Mouse (Mus musculus) heart, embryonic 15.5 days (tissue): ENCODE measurements around the gene Mblac2. TPM values are rescaled to one million over a fixed set of nuclear protein-coding genes. Genes with fewer than 3 reads are reported as not detected.

Source experiments
- ATAC-seq: fragments of 200-750 bp; cut with Nextera tagmentation; replicated peaks from 2 replicates; pipeline ENCODE4 v1.8.0; 2017; ENCODE audit warnings: low read depth, moderate TSS enrichment; ENCODE audit not compliant: insufficient number of reproducible peaks, insufficient read depth, low FRiP score
- H3K27ac ChIP-seq: fragments of 300-500 bp; sonication (generic); 2 replicates; pipeline ENCODE4 v1.5.1; 2015; ENCODE audit warnings: mild to moderate bottlenecking, inconsistent platforms
- H3K27me3 ChIP-seq: fragments of 300-500 bp; sonication (generic); 2 replicates; pipeline ENCODE4 v1.6.1; 2015; ENCODE audit warnings: inconsistent platforms
- H3K36me3 ChIP-seq: fragments of 300-500 bp; sonication (generic); 2 replicates; pipeline ENCODE4 v1.6.1; 2015; ENCODE audit warnings: mild to moderate bottlenecking, inconsistent platforms
- H3K4me1 ChIP-seq: fragments of 300-500 bp; sonication (generic); replicated peaks from 2 replicates; pipeline ENCODE4 v1.6.1; 2015; ENCODE audit warnings: inconsistent platforms
- H3K4me2 ChIP-seq: fragments of 300-500 bp; sonication (generic); 2 replicates; pipeline ENCODE4 v1.6.1; 2015; ENCODE audit warnings: inconsistent platforms, mild to moderate bottlenecking, moderate library complexity
- H3K4me3 ChIP-seq: fragments of 300-500 bp; sonication (generic); 2 replicates; pipeline ENCODE4 v1.5.1; 2015; ENCODE audit warnings: mild to moderate bottlenecking, inconsistent platforms
- H3K9ac ChIP-seq: fragments of 300-500 bp; sonication (generic); 2 replicates; pipeline ENCODE4 v1.6.1; 2015; ENCODE audit warnings: mild to moderate bottlenecking, inconsistent platforms
- H3K9me3 ChIP-seq: fragments of 300-500 bp; sonication (generic); replicated peaks from 2 replicates; pipeline ENCODE4 v1.6.1; 2016; ENCODE audit warnings: inconsistent platforms
- WGBS: fragments of 180-500 bp; shearing (Covaris S2); methylation state at CpG from one replicate; pipeline ENCODE4 v1.1.7; 2015; ENCODE audit warnings: mixed read lengths; 5-methylcytosine and 5-hydroxymethylcytosine counted together
- polyA plus RNA-seq: library from polyadenylated mRNA; unstranded; fragments of >200 nt; fragmentation: Nextera tagmentation; extraction: Ambion mirVana; gene quantifications from 2 replicates; pipeline ENCODE4 v1.2.1, GENCODE M21; 2015

Gene Mblac2
- 6.6 and 8.6 TPM in 2 replicates for polyA plus RNA-seq

- H3K27ac ChIP-seq, result peak within 1 kb of the TSS; percentile 93
- H3K4me1 ChIP-seq, result peaks cover 19% of the 10 kb centered on the region
- H3K4me3 ChIP-seq, result peak within 1 kb of the TSS; percentile 85
- H3K36me3 ChIP-seq, result no peaks in the 10 kb centered on the region
- H3K4me2 ChIP-seq, result peak within 1 kb of the TSS; percentile 99
- H3K9me3 ChIP-seq, result no peaks in the 10 kb centered on the region
- no peaks in the 10 kb centered on the region for H3K27me3 ChIP-seq
- under 1% methylated on average over 61 of the region's 61 CpGs for WGBS
- peak; percentile 94 for ATAC-seq
- peak within 1 kb of the TSS; percentile 80 for H3K9ac ChIP-seq
Observed at GRCm38 (mm10) chr13:81710775-81711545, at the start of gene Mblac2, which contains the start of gene Polr3g. Gene Mblac2 (plus strand): TSS chr13:81711341. Gene Polr3g (minus strand): TSS chr13:81711013.

DNA sequence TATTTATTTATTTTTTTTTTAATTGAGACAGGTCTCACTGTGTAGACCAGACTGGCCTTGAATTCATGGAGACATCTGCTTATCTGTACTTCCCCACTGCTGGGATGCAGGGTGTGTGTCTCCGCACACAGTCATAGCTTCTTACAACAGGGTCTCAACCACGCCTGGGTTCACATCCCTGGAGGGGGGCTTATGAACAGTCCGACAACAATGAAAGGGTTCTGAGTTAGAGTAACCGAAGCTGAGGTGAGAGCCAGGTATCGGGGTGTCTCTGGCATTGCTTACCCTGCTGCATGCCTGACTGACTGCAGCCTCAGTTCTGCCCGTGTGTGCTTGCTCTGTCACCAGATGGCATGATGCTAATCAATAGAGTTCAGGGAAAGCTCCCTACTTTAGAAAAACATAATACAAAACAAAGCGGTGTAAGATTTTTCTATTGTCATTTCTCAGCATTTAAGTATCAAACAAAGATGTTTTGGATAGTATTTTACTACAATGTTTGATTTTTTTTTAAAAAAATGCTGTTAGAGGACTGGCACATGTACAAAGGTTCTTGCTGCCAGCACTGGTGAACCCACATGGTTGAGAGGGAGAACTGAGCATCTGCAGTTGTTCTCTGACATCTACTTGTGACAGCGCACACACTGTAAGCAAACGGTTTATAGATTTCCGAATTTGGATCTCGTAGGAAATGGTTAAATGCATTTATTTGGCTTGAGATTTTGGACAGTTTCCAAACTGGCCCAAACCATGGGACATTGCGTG is 47.4 kb upstream of the Mblac2 start:
- Histone ChIP-seq H3K36me3 (peaks cover 39% of the 10 kb centered on the region), H3K9ac (no peak overlapping the region), H3K4me3 (no peak overlapping the region), H3K9me3 (no peaks in the 10 kb centered on the region), H3K27ac (no peak overlapping the region), H3K4me1 (peaks cover 12% of the 10 kb centered on the region), H3K4me2 (no peak overlapping the region), H3K27me3 (no peaks in the 10 kb centered on the region)
- WGBS, result 79% methylated on average over 12 of the region's 12 CpGs
- ATAC-seq, result no peak

DNA sequence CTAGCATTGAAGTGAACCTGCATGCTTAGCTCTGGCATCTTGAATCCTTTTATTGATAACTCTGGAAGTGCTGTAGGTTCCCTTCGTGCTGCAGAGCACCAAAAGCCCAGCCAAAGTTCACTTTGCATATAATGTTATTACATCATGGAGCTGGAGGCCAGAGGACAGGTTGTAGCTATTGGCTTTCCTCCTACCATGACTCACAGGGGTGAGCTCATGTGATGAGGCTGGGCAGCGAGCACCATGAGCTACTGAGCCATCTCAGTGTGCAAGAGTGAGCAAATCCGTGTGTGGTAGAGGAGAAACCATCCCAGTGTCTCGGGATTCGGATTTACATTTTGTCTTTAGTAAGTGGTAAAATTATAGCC is 46.8 kb upstream of the Mblac2 start:
- WGBS, result 73% methylated on average over 5 of the region's 5 CpGs
- no peak overlapping the region for H3K27ac ChIP-seq
- no peaks in the 10 kb centered on the region for H3K27me3 ChIP-seq
- no peak overlapping the region for H3K4me2 ChIP-seq
- H3K9ac ChIP-seq, result no peak overlapping the region
- H3K9me3 ChIP-seq, result no peaks in the 10 kb centered on the region
- peaks cover 45% of the 10 kb centered on the region for H3K36me3 ChIP-seq
- ATAC-seq, result no peak
- H3K4me3 ChIP-seq, result no peak overlapping the region
- H3K4me1 ChIP-seq, result peaks cover 8% of the 10 kb centered on the region; the same call in 1 of the 2 replicates

DNA sequence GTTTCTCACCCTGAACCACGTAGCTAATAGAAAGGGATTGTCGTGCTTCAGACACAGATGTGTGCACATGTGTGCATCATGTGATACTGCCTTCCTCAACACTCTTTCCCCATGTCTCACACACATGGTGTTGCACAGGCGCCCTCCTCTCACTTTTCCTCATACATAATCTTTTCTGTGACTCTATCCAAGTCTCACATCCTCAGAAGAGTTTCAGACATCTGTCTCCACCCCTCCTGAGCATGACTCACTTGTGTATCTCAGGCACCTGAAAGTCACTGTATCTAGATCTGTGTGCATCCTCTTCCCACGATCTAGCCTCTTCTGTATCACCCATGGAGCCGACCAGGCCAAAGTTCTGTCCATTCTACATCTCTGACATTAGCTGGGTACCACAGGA is 43.4 kb upstream of the Mblac2 start:
- no peaks in the 10 kb centered on the region for H3K9me3 ChIP-seq
- H3K4me1 ChIP-seq, result peaks cover 5% of the 10 kb centered on the region; the same call in 1 of the 2 replicates
- H3K4me3 ChIP-seq, result no peak overlapping the region
- H3K9ac ChIP-seq, result no peak overlapping the region
- 88% methylated on average over 5 of the region's 5 CpGs for WGBS
- H3K4me2 ChIP-seq, result no peak overlapping the region
- H3K27ac ChIP-seq, result no peak overlapping the region
- H3K27me3 ChIP-seq, result no peaks in the 10 kb centered on the region
- ATAC-seq, result no peak
- peaks cover 55% of the 10 kb centered on the region for H3K36me3 ChIP-seq

GRCm38 (mm10) chr13:81675333-81675732 is 35.8 kb upstream of the Mblac2 start:
- Histone ChIP-seq H3K4me3 (no peak overlapping the region), H3K27ac (no peak overlapping the region), H3K4me2 (no peak overlapping the region), H3K4me1 (no peaks in the 10 kb centered on the region), H3K9ac (no peak overlapping the region), H3K27me3 (no peaks in the 10 kb centered on the region), H3K36me3 (peaks cover 29% of the 10 kb centered on the region), H3K9me3 (no peaks in the 10 kb centered on the region)
- 74% methylated on average over 8 of the region's 8 CpGs for WGBS
- no peak for ATAC-seq

GRCm38 (mm10) chr13:81683107-81683506 is 28.0 kb upstream of the Mblac2 start:
- 87% methylated on average over 3 of the region's 3 CpGs for WGBS
- H3K9me3 ChIP-seq, result no peaks in the 10 kb centered on the region

DNA sequence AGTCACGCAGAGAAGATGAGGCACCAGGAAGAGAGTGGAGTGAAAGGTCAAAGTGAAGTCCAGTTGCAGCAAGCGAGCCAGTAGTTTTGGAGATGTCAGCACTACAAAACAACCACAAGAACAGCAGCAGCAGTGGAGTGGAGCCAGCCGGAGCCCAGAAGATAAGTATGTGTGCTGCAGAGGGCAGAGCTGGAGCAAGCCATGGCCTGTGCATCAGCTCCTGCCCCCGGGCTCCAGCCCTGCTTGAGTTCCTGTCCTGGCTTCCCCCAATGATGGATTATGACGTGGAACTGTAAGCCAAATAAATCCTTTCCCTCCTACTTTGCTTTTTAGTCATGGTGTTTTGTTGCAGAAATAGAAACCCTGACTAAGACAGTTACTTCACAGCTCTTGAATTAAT is 26.9 kb upstream of the Mblac2 start:
- ATAC-seq, result no peak
- 0 out of 2 replicates have a peak, but pooled peaks cover 2% of the 10 kb centered on the region for H3K36me3 ChIP-seq
- WGBS, result 56% methylated on average over 5 of the region's 5 CpGs

More at GRCm38 (mm10) chr13:81683107-81683506, 28.0 kb upstream of the Mblac2 start:
- H3K27me3 ChIP-seq, result no peaks in the 10 kb centered on the region
- H3K9ac ChIP-seq, result no peak overlapping the region
- ATAC-seq, result no peak
- no peak overlapping the region for H3K4me3 ChIP-seq
- no peak overlapping the region for H3K4me2 ChIP-seq
- H3K36me3 ChIP-seq, result 0 out of 2 replicates have a peak, but pooled peaks cover 2% of the 10 kb centered on the region
- H3K4me1 ChIP-seq, result no peaks in the 10 kb centered on the region
- no peak overlapping the region for H3K27ac ChIP-seq

DNA sequence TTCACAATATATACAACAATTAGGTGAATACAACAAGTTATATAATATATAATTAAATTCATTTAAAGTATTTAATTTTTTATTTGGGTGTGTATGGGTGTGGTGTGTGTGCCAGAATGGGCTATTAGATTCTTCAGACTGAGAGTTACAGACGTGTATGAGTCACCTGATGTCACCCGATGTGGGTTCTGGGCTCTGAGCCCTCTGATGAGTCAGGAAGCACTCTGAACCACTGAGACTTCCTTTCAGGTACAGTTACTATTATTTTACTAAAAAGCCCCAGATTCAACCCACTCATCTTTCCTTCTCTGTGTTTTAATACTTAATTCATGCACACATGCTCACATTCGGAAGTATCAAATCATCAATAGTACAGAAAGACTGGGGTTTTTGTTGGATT is 26.3 kb upstream of the Mblac2 start:
- no peak overlapping the region for H3K4me3 ChIP-seq
- no peak overlapping the region for H3K4me2 ChIP-seq
- WGBS, result 73% methylated on average over 3 of the region's 3 CpGs
- no peaks in the 10 kb centered on the region for H3K4me1 ChIP-seq
- H3K36me3 ChIP-seq, result 0 out of 2 replicates have a peak, but pooled peaks cover 2% of the 10 kb centered on the region
- no peaks in the 10 kb centered on the region for H3K27me3 ChIP-seq
- no peak overlapping the region for H3K9ac ChIP-seq
- H3K27ac ChIP-seq, result no peak overlapping the region
- no peaks in the 10 kb centered on the region for H3K9me3 ChIP-seq
- ATAC-seq, result no peak

More for the DNA sequence above, 26.9 kb upstream of the Mblac2 start:
- Histone ChIP-seq H3K4me2 (no peak overlapping the region), H3K27me3 (no peaks in the 10 kb centered on the region), H3K27ac (no peak overlapping the region), H3K9me3 (no peaks in the 10 kb centered on the region), H3K4me1 (no peaks in the 10 kb centered on the region), H3K4me3 (no peak overlapping the region), H3K9ac (no peak overlapping the region)

GRCm38 (mm10) chr13:81689587-81689986 is 21.6 kb upstream of the Mblac2 start:
- 0 out of 2 replicates have a peak, but pooled peaks cover 3% of the 10 kb centered on the region for H3K36me3 ChIP-seq
- WGBS, result 82% methylated on average over 3 of the region's 3 CpGs
- no peak overlapping the region for H3K4me2 ChIP-seq
- H3K4me3 ChIP-seq, result no peak overlapping the region
- no peak for ATAC-seq
- no peak overlapping the region for H3K27ac ChIP-seq
- H3K4me1 ChIP-seq, result peaks cover 10% of the 10 kb centered on the region
- no peak overlapping the region for H3K9ac ChIP-seq
- no peaks in the 10 kb centered on the region for H3K9me3 ChIP-seq
- no peaks in the 10 kb centered on the region for H3K27me3 ChIP-seq

- H3K4me1 ChIP-seq, result peaks cover 10% of the 10 kb centered on the region
- no peak overlapping the region for H3K9ac ChIP-seq
- no peaks in the 10 kb centered on the region for H3K27me3 ChIP-seq
- no peak overlapping the region for H3K4me2 ChIP-seq
- ATAC-seq, result peak; percentile 69
- no peaks in the 10 kb centered on the region for H3K9me3 ChIP-seq
- H3K4me3 ChIP-seq, result no peak overlapping the region
- 28% methylated on average over 10 of the region's 10 CpGs for WGBS
- H3K36me3 ChIP-seq, result 0 out of 2 replicates have a peak, but pooled peaks cover 3% of the 10 kb centered on the region
- peak overlapping the region; percentile 55 for H3K27ac ChIP-seq
Observed at GRCm38 (mm10) chr13:81690477-81690876, 20.7 kb upstream of the Mblac2 start.

DNA sequence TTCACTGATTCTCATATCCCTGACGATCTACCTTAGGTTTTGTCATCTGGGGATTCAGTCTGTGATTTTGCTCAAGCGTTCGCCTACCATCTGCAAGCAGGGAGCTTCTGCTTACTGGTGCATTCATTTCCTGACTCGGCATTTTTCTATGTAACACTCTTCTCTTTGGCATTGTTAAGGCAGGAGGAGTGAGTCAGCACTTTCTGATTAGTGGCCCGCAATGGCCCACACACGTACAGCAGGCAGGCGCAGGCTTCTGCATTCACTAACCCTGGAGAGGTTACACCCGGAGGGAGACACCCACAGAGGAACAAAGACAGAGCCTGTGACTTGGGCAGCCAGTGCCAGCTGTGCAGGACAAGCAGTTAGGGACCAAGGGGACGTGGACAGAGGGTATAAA is 19.5 kb upstream of the Mblac2 start:
- H3K4me2 ChIP-seq, result no peak overlapping the region
- no peaks in the 10 kb centered on the region for H3K27me3 ChIP-seq
- H3K36me3 ChIP-seq, result 0 out of 2 replicates have a peak, but pooled peaks cover 3% of the 10 kb centered on the region
- H3K27ac ChIP-seq, result peak overlapping the region; percentile 69
- H3K9me3 ChIP-seq, result no peaks in the 10 kb centered on the region
- peak; percentile 55 for ATAC-seq
- no peak overlapping the region for H3K9ac ChIP-seq
- H3K4me1 ChIP-seq, result peaks cover 10% of the 10 kb centered on the region
- WGBS, result 39% methylated on average over 9 of the region's 9 CpGs
- no peak overlapping the region for H3K4me3 ChIP-seq
